Mouse (Mus musculus) frontal cortex, postnatal 14 days (tissue): ENCODE measurements around the gene Npr3.
"Not testable (repeated sequence)": the region's sequence is repeated elsewhere in the genome, so short reads cannot be mapped to it uniquely, and the experiment has no call there.

Experiments
- DNase-seq, 2 experiments: peaks; one replicate each; pipeline ENCODE4 v3.0.0; 2022; ENCODE audit warnings: low spot score in 2 of 2

The Npr3 gene

GRCm38 (mm10) chr15:11882508-11883205, 24.4 kb downstream of the Npr3 start:
- DNase-seq, result no peak

GRCm38 (mm10) chr15:11881822-11882221, 25.3 kb downstream of the Npr3 start:
- no peak for DNase-seq

DNA sequence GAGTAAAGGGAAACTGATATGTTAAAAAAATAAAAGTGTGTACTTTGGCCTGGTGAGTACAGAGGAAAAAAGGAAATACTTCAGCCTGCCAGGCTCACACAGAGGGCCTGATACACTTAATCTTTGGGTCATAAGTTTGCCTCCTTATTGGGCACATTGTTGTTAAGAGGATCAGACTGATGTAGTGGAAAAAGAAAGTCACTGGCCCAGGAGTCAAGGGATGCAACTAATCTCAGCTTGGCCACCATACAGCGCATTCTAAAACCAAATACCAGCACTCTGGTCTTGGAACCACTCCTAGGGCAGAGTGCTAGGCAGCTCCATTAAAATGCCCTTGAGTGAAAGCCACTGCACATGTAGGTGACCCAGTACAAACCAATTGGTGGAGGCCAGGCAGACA, 28.8 kb downstream of the Npr3 start:
- DNase-seq, result no peak

- no peak for DNase-seq
Measured at GRCm38 (mm10) chr15:11877273-11877672, 29.8 kb downstream of the Npr3 start.

DNA sequence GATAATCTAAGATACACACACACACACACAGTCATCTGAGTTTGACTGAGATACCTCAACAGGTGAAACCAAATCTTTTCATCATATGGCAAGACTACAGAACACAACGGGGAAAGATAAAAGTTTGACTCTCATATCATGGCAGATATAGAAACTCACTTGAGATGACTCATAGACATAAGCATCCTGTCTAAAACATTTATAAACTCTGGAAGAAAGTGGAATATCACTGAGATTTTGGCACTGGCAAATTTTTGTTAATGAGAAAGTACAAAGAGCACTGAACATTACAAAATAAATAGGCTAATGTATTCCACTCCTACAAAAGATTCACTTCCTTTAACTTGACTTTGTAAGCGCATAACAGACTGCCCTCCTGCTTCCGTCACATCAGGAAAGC, 40.2 kb downstream of the Npr3 start:
- DNase-seq, result no peak

DNA sequence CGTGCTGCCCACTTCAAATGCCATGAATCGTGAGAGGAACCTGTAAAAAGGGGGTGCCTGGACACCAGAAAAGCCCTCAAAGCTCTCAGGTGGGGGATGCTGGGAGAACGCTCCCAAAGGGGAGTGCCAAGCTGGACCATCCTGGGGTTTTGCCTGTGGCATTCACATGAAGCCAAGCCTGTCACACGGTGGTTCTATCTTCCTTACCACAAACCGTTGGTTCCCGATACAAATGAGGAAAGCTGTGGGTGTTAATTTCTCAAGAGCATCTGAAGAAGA, 43.6 kb downstream of the Npr3 start:
- no peak for DNase-seq

GRCm38 (mm10) chr15:11862785-11863539, 44.1 kb downstream of the Npr3 start:
- no peak for DNase-seq

DNA sequence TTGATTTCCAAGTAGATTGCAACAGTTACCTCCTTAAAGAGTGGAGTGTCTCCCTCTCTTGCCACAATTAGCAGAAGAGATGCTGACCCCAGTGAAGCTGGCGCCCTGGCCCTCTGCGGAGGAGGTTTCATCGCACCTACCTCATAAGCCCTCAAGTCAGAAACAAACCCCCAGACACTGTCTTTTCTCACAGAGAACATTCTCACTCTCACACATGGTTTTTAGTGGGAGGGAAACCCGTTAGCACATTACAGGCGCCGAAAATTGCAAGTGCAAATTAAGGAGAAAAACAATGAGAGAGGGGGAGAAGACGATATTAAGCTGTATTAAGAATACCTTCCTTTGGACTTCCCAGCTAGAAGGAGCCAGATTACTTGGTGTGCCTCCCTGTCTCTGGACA, 44.8 kb downstream of the Npr3 start:
- no peak for DNase-seq

DNA sequence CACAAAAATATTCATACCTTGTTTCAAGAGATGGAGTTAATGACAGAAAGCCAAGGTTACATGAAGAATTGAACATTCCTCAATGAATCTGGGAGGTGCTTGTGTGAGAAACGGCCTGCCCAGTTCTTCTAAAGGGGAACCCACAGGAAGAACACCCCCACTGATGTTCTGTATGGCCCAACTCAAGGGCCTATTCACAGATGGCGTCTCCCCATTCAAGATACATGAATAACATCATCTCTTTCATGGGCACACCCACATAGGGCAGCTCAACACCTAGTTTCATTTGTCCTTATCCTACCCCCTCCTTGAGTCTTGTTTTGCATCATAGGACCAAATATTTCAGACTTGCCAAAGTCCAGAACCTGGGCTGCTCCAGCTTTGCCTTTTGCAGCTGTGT, 46.8 kb downstream of the Npr3 start:
- DNase-seq, result no peak

DNA sequence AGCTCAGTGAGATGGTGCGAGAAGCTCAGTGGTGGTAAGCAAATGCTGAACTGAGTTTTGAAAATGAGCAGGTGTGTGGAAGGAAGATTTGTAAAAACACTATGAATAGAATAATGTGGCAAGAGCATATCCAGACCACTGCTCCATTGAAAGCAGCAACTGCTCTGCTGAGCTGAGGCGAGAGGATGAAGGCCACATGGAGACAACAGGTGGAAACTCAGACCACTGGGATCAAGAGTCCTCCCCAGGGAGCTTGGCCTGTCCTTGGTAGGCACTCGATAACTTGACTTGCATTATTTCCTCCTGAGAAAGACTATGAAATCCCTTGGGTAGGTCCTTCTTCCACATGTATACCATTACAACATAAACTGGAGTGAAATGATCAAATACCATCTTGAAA, 47.3 kb downstream of the Npr3 start:
- DNase-seq, result no peak

GRCm38 (mm10) chr15:11858411-11858810, 48.7 kb downstream of the Npr3 start:
- no peak for DNase-seq

DNA sequence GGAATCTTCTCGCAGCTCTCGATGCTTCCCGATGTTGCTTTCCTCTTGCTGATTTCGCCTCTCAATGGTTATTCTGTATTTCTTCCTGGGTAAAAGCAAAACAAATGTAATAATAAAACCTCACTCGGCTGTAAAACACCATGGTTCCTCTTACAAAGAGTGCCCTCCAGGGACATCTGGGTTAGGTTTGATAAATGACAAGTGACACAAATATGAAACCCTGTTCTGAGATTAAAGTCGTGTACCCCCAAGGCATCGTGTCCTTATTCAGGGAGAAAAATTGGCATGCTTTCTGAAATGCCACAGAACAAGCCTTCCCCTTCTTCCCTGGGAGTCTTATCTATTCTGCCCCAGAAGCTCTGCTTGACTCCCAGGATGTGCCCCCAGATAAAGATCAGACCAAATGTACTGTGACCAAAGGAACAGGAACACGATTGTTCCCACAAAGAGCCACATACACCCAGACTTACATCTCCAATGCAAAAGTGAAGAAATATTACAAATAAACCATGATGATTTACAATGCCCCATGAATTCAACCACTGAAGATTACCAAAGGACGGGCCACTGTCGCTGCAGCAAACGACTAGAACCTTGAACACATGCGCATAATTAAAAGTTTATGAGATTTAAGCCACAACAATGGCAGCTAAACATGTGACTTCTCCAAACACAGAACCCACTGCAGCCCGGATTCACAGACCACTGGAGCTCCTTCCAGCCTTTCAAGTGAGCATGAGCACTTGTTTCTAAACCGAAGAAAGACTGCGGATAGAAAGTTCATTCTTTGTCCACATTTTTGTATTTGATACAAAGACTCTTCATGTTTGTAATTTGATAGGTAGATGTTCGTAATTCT, 61.7 kb downstream of the Npr3 start:
- DNase-seq, result no peak

DNA sequence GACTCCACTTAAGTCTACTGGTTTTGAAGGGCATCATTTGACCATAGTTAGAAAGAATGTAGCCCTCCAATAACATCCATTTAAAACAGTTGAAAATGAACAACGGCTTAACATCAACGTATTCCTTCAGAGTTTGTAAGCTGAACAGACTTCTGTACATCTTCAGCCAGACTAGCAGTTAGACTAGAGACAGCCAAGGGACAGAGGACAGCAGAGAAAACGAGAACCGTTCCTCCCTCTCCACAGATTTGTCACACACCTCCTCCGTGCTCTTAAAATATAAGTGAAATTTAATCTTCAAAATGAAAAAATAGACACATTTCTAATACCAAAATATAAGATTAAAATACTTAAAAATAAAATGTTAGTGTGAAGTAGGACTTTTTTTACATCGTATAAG, 63.0 kb downstream of the Npr3 start:
- no peak for DNase-seq

DNA sequence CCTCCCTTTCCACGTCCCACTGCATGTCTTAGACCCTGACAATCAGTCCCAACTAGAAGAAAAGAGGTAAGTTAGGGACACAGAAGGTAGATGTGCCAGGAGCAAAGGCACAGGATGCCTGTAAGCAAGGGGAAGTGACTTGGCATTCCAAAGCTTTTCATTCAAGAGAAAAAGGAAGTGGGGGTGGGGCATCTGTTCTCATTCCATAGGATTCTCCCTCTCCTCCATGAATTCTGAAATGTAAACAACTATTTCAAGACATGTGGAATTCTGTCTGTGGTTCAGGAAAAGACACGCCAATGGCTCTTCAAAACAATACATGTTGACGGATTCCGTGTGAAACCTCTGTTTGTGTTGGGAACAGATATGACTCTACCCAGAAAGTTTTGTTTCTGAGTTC, 65.3 kb downstream of the Npr3 start:
- DNase-seq, result no peak

DNA sequence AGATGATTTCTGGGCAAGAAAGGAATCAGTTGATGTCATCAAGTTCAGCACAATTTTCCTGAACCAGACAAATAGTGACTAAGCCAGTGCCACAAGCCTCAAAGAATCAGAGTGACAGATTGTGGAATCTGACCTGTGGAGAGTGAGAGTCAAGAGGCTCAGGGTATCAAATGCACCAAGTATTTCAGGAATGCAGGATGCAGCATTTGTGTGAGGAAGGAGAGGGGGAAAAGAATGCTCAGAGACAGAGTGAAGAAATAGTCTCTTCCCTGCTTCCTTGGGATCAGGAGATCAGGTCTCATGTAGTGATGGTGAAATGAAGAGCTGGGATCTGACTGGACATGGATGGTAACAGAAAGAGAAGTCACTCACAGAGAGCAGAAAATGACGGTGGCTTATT, 71.2 kb downstream of the Npr3 start:
- no peak for DNase-seq

DNA sequence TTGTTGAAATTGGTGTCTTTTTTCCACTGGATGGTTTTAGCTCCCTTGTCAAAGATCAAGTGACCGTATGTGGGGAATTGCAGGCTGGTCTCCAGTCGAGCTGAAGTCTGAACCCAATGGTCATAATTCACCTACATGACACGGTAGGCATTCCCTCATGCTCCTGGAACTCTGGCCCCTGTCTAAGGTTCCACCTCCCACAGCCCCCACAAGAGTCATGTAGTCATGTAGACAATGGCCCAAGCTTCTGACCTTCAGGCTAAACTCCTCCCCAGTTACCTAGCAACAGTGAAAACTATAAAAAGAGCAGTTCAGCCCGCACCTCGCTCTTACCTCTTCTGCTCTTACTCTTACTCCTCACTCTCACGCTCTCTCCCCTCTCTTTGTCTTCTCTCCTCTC, 84.7 kb downstream of the Npr3 start:
- DNase-seq, result not testable (repeated sequence)

- DNase-seq, result no peak
Measured at GRCm38 (mm10) chr15:11815551-11815950, 91.5 kb downstream of the Npr3 start.

DNA sequence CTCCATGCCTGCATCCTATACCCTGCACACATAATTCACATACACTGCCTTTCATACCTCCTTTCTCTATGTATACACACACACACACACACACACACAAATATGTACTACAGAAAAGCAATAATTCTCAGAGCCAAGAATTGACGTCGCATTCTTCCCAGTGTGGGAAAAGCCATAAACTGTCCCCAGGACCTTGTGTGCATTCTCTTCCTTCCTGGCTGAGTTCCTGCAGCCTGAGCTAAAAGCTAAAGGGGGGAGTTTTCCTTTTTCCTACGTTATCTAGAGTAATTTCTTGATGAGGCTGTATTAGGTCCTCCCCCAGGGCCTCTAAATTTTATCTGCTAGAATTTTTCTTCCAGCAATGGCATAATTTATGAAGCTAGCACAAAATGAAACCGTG, 103.5 kb downstream of the Npr3 start:
- DNase-seq, result no peak

- peak; percentile 25 to 27 for DNase-seq
Measured at GRCm38 (mm10) chr15:11801863-11802722, 105.0 kb downstream of the Npr3 start.

DNA sequence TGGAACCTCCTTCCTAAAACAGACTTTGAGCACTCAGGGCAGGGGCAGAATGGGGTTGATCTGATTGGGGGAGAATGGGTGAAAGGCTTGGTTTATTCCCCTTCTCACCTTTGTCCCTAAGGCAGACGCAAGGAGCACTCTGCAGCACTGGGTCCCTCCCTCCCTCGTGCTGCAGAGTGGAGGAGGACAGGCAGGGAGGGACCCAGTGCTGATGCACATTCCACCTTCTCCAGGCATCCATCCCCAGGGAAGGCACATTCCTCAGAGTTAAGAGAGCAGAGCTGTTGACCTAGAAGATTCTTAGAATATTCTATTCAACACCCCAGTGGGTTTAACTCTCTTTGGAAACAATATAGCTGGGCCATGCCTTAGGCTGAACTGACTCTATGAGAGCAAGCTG, 112.5 kb downstream of the Npr3 start:
- no peak for DNase-seq
